Mouse (Mus musculus) thymus, postnatal 4 days (tissue): ENCODE data around the gene Kif23.

ENCODE experiments used
- DNase-seq: peaks from one replicate; pipeline ENCODE4 v3.0.0; 2021

The Kif23 gene

DNA sequence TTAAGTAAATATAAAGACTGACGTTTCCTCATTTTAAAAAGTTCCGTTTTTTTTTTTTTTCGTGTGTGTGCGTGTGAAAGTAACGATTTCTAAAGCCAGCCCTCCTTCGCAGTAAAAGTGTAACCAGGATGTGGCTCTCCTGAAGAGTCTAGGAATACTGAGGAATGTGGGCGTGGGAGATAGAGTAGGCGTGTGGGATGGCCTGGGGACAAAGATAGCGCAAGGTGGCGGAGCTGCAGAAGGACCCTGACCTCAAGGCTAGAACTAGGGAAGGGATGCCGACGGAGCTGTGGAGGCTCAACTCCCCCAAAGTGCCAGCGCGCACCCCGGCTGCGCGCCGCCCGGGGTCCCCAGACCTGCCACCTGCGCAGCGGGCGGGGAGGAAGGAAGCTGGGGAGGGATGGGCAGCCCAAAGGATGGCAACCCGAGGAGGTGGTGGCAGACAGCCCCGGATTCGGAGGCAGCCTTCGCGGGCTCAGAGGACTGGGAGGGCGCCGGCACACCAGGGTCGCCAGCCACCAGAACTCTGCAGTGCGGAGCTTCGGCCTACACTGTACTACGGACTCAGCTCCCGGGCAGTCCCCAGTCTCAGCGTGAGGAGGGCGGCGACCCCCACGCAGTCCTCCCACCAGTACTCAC is 482 bp downstream of the Kif23 start:
- DNase-seq, result peak; percentile 83

DNA sequence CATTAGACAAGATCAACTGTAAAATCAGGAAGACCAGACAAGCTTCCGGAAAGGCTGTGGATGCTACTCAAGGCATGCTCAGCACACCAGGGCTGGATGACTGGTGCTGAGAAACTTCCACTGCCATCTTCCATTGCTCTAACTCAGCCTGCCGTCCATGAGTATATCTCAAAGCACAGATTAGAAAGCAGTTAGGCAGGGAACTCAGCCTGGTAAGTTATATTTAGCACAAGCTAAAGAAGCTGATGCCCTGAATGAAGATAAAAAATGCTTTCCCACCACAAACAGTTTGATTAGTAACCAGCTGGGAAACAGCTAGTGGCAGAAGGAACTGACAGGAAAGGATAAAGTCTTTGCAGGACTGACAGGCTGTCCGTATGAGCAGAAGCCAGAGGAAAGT is 5.5 kb downstream of the Kif23 start:
- DNase-seq, result no peak

DNA sequence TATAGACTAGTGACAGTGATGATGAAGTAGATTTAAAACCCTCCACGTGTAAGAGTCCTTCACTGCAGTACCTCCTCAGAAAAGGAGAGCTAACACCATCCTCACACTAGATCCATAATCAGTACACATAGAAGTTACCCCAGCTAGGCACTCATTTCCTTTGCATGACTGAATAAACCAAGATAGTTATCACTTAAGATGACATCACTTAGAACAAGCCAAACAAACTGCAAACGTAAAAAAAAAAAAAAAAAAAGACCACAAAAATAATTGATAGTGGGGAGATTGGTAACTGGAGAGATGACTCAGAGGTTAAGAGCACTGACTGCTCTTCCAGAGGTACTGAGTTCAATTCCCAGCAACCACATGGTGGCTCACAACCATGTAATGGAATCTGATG is 13.2 kb downstream of the Kif23 start:
- no peak for DNase-seq

DNA sequence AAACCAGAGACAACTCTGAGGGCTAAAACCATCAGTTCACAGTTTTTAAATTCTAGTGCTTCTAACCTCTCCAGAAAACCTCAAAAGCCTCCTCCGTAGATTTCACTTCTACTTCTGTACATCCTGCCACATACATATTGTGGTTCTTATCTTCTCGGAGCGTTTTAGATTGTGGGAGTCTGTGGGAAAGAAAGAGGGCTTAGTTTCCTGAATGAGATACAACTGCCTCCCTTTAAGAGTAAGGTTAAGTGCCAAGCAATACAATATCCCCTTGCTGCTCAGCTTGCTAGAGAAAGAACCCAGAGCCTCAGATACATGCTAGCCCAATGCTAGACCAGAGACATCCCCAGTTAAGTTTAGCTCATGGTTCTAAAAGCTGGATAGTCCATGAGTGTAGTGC is 14.6 kb downstream of the Kif23 start:
- DNase-seq, result no peak

DNA sequence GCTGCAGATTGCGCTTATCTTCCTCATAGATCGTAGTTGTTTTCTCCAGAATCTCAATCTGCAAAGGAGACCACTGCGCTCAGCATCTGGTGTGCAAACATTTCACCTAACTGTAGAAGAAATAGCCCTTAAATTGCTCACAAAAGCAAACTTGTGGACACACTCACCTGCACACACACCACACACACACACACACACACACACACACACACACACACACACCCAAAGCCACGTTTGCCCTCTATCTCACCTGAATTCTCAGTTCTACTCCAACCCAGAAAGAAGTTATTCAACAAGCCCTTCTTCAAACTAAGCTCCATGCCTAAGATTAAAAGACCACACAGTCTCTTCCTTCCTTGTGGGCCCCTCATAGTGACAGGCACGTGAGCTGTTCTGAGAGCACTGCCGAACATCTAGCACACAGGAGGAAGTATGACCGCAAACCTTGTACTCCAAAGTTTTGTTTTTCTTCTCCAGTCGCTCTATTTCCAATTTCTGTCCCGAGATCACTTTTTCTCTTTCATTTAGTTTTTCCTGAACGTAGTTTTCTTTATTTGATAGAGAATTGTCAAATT is 21.4 kb downstream of the Kif23 start:
- DNase-seq, result peak; percentile 53

DNA sequence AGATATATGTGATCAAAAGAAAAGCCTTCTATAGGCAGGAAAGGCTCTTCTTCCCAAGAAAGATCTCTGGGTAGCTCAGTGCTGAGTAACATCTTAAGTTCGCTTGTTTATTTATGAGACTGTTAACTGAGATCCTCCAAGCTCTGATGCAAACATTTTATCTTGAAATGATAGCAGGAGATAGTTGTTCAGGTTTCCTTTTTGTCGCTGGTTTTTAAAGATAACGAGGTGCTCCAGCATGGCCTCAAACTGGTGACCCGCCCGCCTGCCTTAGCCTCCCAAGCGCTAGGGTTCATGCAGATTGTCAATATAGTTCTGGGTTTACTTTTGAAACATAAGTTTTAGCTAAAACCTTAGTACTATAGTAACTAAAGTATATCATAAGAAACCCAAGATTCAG is 26.2 kb downstream of the Kif23 start:
- DNase-seq, result no peak

DNA sequence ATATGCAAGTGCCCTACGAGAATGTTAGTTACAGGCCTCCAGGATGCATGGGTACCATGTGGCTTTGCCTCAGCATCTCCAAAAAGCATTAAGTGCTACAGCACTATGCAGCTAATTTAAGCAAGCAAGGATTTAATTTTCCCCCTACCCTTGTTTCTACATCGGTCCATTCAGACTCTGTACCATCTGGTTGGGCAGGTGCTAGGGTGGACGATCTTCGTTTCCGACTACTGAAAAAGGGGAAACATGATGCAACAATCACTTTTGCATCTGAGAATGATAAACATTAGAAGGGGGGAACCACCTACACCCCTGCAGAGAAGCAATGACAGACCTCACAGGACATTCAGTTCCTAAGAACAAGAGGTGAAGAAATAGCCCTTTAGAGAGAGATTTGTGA is 27.1 kb downstream of the Kif23 start:
- no peak for DNase-seq

DNA sequence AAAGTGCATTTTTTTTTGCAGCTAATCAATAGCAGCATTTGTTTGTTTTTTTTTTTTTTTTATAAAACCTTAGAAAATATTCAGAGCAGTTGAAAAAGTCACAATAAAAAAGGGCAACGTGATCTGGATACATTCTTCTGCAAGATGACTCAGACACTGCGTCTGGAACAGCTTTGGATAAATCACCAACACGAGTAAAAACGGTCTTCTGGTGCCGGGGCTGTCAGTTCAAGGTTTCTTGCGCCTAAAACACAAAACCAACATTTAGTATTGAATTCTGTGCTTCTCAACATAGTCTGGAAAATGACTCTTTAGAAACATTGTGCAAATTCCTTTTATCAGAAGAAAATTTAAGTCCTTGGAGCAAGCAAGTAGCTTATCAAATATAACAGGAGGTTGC is 29.1 kb downstream of the Kif23 start:
- DNase-seq, result no peak

DNA sequence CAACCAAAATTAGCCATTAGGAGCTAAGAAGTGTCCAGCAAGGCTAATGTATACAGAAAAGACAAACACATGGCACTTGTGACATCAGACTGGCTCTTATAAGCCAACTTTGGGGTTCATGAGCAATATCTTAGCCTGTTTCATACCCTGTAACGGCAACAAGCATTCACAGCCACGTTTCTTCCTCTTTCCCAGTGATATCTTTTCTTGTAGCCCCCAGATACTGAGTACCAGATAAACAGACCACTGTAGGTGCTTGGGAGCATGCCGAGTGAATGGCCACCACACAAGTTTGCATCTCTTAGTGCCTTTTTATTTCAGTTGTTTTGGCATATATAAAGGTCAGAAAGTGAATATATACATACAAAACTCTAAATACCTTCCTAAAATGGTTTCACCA is 29.6 kb downstream of the Kif23 start:
- no peak for DNase-seq

DNA sequence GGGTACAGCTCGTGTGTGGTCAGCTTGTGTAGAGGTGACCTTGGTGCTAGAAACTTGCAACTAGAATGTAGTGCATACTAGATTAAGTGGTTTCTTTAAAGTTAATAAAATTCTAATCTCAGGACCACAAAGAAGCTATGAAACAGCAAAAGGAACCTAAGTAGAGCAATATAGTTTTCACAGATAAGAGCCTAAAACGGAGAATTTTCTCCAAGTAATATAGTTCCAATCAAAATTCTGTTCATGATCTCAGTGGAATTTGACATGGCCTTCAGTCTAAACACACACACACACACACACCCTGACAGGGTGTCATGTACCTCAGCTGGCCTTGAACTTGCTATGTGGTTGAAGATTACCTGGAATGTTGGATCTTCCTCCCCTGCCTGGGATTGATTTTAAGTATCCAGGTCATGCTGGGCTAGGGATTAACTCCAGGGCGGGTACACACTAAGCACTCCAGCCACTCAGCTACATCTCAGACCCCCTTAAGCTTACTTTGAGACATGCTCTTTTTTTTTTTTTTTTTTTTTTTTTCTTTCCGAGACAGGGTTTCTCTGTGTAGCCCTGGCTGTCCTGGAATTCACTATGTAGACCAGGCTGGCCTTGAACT is 31.1 kb downstream of the Kif23 start:
- no peak for DNase-seq

DNA sequence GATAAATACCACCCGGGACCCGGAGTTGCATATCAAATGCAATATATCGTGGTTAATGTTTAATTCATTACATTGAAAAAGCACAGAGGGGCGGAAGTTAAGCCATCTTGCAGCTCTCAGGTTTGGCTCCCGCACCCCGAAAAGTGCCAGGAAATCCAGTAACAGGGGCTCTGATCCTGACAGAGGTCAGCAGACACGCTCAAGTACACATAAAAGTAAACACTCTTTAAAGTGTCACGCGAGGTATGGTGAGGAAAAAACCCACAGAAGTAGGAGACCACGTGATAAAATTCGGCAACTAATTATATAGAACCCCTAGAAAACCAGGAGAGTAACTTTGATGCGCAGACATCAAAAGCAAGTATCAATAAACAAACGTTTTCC is 31.7 kb downstream of the Kif23 start:
- DNase-seq, result no peak

DNA sequence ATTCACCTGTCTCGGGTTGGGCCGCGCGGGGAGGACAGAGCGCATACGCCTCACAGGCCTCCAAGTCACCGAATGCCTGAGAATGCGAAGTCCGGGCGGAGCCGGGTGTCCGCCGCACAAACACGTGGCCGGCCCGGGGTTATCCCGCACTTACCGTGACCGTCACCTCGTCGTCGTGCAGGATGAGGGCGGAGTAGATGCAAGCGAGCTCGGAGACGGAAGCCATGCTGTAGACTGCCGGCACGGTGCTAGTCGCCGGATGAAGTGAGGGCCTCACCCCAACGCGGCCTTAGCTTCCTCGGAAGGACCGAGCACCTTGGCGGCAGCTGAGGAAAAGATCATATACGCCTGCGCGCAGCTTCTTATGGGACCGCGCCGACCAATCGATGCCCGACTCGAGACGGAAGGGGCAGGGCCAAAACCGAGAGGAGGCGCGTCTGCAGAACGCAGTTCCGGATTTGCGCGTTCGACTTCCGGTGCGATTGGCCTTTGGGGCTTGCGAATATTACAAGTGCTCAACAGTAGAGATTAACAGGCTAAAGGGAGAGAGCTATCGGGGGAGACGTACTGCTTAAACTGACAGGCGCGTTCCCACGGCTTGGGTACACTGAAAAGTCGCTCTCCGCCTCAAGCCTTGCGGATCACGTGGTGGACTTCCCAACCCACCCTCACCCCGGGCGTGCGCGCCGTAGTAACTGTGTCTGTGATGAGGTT is 32.2 kb downstream of the Kif23 start, which contains the start of gene Rplp1:
Gene Rplp1 (minus strand): TSS at position 340 of the 714 bp plus-strand sequence.
- peak; percentile 96 for DNase-seq

DNA sequence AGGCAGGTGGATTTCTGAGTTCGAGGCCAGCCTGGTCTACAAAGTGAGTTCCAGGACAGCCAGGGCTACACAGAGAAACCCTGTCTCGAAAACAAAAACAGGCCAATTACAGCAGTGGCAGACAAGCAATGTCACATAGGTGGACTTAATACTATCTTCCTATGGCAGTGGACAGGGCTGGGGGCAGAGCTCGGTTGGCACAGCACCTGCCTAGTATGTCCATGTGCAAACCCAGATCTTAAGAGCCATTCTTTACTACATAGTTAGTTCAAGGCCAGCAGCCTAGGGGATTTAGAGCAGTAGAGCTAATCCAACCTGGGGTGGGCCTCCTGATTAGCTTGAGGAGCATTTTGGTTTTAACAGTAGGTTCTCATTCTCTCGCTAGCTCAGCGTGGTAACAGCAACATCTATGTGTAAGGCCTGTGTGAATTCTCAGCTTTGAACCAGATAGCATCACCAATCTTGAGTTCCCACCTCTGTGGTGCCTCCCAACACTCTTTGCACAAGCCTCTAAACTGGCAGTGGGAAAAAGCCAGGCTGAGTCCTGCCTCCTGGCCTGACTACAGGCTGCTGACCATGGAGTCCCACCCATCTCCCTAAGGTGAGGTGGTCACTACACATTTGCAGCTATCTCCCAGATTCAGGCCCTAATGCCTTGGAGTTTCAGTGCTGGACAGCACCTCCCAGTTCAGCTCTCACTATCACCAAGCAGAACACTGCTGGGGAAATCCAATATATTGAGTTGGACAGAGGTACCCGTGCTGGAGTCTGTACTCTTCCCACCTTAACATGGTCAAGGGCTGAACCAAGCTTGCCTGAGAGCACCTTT is 35.1 kb downstream of the Kif23 start:
- no peak for DNase-seq

DNA sequence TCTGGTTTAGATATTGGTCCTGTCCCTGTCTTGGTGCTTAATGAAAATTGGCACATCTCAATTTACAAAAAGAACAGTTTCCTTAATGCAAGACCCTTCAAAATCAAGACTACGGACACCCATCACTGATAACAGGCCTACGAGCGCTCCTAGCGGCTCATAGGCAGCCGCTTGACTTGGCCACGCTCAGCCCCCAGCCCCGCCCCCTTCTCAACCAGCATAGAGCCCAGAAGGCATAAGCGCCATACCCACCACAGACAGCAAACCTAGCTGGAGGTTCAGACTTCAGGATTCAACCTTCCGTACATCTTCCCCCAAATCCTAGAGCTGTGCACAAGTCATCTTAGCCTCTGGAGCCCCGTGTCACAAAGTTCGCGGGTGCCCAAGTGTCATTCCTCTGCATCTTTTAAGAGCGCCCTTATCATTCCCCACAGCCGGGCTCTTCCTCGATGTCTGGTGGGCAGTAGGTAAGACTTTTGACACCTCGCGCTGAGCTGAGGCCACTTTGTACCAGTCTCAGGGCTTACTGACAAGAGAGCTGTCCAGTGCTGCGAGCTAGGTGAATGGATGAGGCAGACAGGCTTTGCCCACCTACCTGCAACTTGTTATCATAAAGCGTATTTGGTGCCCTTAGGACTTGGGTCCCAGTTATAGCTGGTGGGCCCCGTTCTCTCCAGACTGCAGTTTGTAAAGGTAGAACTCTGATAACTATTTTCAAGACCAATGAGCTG is 35.9 kb downstream of the Kif23 start:
- peak; percentile 68 for DNase-seq

DNA sequence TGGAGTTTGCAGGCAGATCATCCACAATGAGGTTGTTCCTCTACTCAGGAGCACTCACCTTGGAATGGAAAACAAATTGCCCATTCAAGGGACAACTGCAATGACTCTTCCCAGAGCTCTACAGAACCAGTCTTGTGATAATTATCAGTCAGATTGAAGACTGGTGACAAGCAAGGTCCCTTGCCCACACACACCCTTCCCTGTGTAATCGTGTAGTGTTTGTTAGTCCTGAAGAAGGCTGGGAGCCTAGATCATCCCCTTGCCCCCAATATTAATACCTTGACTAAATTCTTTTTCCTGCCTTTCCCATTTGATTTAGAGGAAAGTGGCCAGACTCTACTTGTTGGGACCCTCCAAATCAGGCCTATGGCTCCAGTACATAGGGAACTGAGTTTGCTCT is 36.9 kb downstream of the Kif23 start:
- no peak for DNase-seq

DNA sequence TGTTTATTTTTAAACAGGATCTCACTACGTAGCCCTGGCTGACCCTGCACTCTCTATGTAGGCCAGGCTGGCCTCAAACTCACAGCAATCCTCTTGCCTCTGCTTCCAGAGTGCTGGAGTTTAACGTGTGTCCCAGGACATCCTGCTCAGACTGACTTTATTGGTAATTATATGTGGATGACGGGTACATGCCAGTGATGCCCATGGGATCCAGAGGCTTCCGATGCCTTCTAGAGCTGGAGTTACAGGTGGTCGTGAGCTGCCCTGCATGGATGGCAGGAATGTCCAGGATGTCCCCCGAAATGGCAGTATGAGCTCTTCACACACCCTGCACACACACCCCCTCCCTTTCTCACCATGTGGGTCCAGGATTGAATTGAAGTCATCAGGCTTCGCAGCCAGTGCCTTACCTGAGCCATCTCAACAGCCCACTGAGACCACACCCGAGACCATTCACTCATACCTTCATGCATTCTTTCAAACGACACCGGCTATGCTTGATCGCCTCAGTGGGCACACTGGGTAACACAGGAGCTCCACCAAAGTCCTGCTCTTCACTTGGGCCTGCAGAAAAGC is 37.7 kb downstream of the Kif23 start:
- DNase-seq, result no peak

DNA sequence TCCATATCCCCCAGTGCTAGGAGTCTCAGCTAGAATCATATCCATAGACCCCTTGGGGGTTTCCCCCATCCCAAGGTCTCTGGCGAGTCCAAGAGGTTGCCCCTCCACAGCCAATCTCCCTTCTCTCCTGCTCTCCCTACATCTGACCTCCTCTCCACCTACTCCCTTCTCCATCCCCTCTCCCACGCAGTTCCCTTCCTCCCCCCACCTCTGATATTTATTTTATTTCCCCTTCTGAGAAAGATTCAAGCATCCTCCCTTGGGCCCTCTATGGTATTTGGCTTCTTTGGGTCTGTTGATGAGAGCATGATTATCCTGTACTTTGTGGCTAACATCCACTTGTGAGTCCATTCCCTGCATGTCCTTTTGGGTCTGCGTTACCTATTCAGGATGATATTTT is 38.2 kb downstream of the Kif23 start:
- DNase-seq, result no peak

DNA sequence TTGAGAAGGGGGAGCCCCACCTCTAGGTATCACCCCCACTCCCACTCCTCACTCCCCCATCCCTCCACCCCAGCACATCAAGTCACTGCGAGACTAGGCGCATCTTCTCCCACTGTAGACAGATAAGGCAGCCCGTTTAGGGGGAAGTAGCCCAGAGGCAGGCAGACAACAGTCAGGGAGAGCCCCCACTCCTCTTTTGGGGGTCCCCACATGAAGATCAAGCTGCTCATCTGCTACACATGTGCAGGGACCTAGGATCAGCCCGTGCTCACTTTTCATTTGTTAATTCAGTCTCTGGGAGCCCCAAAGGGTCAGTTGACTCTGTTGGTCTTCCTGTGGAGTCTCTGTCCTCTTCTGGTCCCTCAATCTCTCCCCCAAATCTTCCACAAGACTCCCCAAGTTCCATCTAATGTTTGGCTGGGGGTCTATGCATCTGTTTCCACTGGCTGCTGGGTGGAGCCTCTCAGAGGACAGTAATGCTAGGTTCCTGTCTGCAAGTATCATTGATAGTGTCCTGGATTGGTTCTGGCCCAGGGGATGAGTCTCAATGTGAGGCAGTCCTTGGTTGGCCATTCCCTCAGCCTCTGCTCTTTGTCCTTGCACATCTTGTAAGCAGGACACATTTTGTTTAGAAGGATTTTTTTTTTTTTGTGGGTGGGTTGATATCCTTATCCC is 38.8 kb downstream of the Kif23 start:
- no peak for DNase-seq

DNA sequence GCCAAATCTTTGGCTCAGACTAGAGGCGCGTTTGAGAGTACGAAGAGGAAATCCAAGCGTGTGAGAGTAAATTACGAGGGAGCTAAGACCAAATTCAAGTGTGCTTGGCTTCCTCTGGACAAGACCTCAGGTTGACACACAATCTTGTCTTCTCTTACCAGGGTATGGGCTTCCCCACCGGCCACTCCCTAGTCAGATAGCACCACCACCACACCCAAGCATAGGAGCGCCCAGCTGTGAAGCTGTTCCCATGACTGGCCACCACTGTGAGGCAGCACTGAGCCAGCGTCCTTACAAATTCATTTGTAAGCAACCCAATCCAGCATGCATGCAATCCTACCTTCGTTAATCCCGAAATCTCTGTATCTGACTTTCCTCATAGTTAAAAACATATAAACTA is 39.7 kb downstream of the Kif23 start:
- peak; percentile 86 for DNase-seq

DNA sequence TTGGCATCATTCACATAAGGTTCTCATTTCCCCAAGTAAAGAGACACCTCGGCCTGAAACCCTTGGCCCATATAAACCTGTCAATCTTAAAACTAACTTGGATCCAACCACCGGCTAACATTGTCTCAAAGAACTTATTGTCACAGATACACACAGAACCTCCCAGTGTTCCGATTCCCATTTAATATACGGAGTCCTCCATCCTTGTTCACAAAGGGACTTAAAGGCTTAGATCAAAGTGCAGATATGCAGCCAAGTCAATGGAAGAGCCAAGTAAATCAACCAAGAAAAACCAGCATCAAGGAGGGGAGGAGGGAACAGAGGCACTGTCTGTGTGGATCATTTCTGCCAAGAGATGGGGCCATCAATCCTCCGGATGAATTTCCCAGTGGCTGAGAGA is 41.0 kb downstream of the Kif23 start:
- DNase-seq, result no peak

DNA sequence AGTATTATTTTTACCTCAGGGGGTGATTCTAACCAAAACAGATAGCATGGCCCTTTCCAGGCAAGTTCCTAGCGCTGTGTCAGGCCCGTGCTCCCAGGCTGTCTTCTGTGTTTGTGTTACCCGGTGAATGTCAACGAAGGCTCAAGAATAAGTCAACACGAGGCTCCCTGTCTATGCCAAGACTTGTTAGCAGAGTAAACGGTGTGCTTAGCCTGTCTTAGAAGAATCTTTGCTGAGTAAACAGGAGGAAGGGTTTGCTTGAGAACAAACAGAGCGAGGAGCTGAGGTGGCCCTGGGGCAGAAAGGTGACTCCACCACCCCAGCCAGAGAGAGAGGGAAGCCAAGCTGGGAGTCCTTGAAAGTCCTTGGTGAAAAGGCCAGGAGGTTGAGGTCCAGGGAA is 42.4 kb downstream of the Kif23 start:
- no peak for DNase-seq

DNA sequence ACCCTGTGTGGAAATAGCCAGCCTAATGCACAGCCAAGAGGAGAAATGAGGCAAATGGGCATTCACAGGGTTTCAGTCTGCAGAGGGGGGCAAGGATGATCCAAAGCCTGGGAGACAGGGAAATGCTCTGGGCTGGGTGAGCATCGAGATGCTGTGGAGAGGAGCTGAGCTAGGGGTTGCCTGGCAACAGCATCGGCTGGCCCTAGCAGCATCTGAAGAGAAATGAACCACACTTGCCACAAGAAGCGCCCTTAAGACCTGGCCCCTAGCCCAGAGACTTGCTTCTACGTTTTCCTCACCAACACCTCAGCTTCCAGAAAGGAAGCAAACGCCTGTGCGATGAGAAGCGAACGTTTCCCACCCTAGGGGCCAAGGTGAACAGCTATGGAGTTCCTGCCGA is 44.1 kb downstream of the Kif23 start:
- DNase-seq, result no peak
